Mouse (Mus musculus) gastrocnemius, postnatal 14 days (tissue): ENCODE measurements around the gene Tmem168. TPM values are rescaled to one million over a fixed set of nuclear protein-coding genes. Genes with fewer than 3 reads are reported as not detected.

Source experiments
- DNase-seq: peaks from one replicate; pipeline ENCODE4 v3.0.0; 2021; ENCODE audit warnings: mixed read lengths
- intact Hi-C: fragments of 180-260 bp; cut with DNase I; formaldehyde crosslinking; loops from one replicate; pipeline ENCODE4 v1.15.1; 2025; ENCODE audit warnings: low total_unique reads
- total RNA-seq, 2 experiments: library from RNA; stranded (reverse); gene quantifications; 2 replicates each; pipeline ENCODE4 v1.2.3; 2021

The Tmem168 gene
- total RNA-seq, 2 experiments from 2014 or later = 8.4 to 11.1 TPM

GRCm38 (mm10) chr6:13592729-13593345, 15.1 kb downstream of the Tmem168 start:
- intact Hi-C loops = no loop called here
- DNase-seq = no peak

GRCm38 (mm10) chr6:13586560-13586959, 21.3 kb downstream of the Tmem168 start:
- intact Hi-C loops = no loop called here
- DNase-seq = no peak

GRCm38 (mm10) chr6:13586154-13586553, 21.7 kb downstream of the Tmem168 start:
- intact Hi-C loops = no loop called here
- no peak for DNase-seq

- intact Hi-C loops = no loop called here
Measured at GRCm38 (mm10) chr6:13584788-13585187, 23.1 kb downstream of the Tmem168 start.

GRCm38 (mm10) chr6:13582075-13582474, 25.8 kb downstream of the Tmem168 start:
- DNase-seq = no peak
- intact Hi-C loops = no loop called here

More at GRCm38 (mm10) chr6:13584788-13585187, 23.1 kb downstream of the Tmem168 start:
- DNase-seq = no peak

- intact Hi-C loops = no loop called here
- DNase-seq = no peak
Measured at GRCm38 (mm10) chr6:13565734-13566133, 42.2 kb downstream of the Tmem168 start.

GRCm38 (mm10) chr6:13555266-13555665, 52.6 kb downstream of the Tmem168 start:
- intact Hi-C loops = no loop called here
- no peak for DNase-seq

- no peak for DNase-seq
- intact Hi-C loops = no loop called here
Measured at GRCm38 (mm10) chr6:13541761-13542160, 66.1 kb downstream of the Tmem168 start.

GRCm38 (mm10) chr6:13537275-13537964, 70.5 kb downstream of the Tmem168 start:
- intact Hi-C loops = no loop called here
- no peak for DNase-seq

Other genes starting within 250 kb of the Tmem168 start
- 1 to 10 TPM; 6.7 to 7.8 TPM for gene Bmt2, start 69.9 kb upstream of the Tmem168 start, total RNA-seq
- gene Gpr85, start 231.8 kb upstream of the Tmem168 start, total RNA-seq = under 1 TPM; 0.40 to 0.82 TPM